Mouse (Mus musculus) cerebellum, adult (tissue): ENCODE results near the gene F13a1.

Experiments
- ATAC-seq: cut with Nextera tagmentation; 2 replicates; pipeline ENCODE4 v1.9.2; 2017; ENCODE audit warnings: mild to moderate bottlenecking, moderate library complexity, mixed read lengths; ENCODE audit not compliant: insufficient number of reproducible peaks, low FRiP score, low TSS enrichment

Gene F13a1

DNA sequence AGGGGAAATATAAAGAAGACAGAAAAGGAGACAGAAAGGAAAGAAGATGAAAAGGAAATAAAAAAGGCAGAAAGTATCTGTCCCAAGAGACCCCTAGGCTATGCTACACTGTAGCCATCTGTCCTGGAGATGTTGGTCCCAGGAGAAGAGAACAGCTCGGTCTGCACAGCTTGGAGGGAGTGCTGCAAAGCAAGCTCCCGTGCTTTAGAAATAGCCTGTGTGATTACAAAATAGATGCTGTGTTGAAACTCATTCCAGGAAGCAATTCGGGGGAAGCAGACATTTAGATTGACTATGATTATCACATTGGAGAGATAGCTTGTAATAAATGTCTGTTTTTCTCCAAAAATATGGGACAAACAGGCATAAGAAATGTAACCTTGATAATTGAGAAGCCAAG, 91.0 kb downstream of the F13a1 start:
- no peak for ATAC-seq

- ATAC-seq, result no peak
These were observed 95.1 kb downstream of the F13a1 start for GRCm38 (mm10) chr13:36954937-36955336.

- no peak for ATAC-seq
These were observed 96.4 kb downstream of the F13a1 start for GRCm38 (mm10) chr13:36953676-36954075.

DNA sequence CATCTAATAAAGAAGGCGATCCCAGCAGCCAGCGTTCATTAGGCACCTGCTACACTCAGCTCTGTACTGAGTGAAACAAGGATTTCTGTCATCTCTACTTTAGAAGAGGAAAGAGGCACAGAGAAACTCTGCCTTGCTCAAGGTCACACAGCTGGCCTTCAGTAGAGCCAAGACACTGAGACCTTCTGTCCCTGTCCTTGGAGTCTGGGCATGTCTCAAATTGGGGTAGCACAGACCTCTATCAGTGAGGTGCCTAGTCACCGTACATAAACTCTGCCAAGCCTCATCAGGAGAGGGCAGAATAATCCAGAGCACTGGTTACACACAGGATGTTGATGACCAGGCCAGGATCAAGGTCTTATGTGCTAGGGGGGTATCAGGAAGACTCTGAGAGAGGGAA, 108.2 kb downstream of the F13a1 start:
- ATAC-seq, result no peak

DNA sequence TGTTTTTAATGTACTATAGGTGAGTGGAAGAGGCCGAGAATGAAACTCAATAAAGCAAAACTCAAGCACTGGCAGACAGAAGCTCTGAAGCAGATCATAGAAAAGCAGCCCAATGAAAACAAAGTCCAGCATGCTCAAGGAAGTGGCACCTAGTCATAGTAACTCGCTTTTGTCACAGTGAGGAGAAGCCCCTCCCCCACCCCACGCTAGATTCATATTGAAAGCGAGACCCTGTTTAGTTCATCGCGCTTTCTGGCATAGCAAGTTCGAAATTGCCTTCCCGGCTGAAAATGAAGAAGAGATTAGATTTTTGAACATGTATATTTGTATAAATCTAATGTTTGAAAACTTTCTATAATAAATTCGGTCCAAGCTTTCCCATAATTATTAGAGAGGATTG, 118.0 kb downstream of the F13a1 start:
- ATAC-seq, result no peak

DNA sequence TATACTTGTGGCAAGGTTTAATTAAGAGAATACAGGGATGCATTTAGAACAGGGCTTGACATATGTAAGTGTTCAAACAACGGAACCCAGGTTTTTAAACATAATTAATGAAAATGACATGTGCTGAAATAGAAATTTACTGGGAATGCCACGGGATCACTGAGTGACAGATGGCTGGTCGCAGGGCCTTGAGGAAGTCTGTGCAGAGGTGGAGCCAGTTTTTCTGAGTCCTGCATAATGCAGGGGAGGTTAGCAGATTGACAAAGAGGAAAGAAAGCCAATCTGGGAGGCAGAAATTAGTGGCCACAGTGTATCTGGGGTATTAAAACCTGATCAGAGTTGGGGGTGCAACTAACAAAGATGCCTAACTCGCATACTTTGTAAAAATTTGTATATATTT, 130.3 kb downstream of the F13a1 start:
- no peak for ATAC-seq

GRCm38 (mm10) chr13:36903885-36904284, 146.2 kb downstream of the F13a1 start:
- no peak for ATAC-seq

DNA sequence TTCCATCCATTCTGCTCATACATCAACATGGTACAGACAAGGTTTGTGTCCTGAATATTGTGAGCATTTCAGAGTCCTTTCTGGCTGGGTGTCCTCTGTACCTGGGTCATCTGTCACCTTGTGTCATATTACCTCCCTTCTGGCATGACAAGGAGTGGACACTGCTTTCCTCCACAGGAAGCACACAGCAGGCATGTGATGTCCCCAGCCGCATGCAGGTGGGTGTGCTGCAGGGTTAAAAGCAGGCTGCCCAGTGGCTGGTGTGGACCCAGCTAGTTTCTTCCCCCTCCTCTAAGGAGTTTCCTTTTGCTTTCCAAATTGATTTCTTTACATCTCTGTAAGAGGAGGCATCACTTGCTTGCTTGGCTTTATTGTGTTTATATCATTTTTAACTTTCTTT, 146.6 kb downstream of the F13a1 start:
- no peak for ATAC-seq

DNA sequence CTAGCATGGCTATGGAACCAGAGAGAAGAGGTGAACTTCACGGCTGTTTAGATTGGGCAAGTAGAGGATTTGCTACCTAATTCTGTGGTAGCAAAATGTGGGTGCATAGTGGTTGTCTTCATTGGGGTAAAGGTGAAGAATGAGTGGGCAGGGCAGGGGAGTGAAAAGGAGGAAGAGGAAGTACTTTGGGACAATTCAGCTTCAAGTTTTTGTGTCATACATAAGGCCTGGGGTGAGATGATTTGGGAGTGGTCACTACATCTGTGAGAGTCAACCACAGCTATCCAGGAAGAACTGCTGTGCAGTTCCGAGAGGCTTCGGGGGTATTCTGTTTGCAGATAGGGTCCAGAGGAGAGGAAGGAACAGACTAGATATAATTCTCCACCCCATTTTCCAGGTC, 148.4 kb downstream of the F13a1 start:
- ATAC-seq, result no peak

DNA sequence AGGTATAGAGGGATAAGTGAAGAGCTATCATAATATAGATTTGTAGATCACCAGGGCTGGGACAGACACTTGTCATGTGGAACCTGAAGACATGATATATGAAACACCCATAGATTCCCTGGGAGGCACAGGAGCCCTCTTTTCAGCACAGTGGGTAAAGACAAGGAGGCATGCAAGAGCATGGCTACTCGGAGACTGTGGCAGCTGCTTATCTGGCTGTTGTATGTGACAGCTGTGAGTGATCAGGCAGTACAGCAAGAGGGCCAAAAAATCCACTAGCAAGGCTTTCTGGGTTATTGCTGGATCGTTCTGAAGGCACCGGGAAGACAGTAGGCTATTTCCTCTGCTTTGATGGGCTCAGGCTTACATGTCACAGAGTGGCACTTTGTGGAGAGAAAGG, 149.0 kb downstream of the F13a1 start:
- no peak for ATAC-seq

- ATAC-seq, result no peak
These were observed 154.0 kb downstream of the F13a1 start for GRCm38 (mm10) chr13:36896061-36896460.

GRCm38 (mm10) chr13:36893762-36894161, 156.3 kb downstream of the F13a1 start:
- no peak for ATAC-seq

- no peak for ATAC-seq
These were observed 157.8 kb downstream of the F13a1 start for GRCm38 (mm10) chr13:36892216-36892615.

DNA sequence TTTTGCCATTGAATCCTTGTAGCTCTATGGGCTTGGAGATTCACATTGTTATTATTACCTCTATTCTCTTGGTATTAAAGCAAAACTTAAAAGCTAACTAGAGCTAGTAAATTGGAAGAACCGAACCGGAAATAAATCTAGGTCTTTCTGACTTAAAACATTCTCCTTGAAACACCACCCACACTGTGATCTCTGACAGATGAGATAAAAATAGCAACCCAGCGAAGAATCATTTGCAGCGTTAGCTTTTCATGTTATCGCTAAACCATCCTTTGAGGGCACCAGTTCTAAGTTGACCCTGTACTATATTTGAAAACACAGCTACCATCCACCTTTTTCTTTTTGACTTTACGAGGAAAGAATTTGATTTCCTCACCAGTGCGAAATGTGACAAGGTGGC, 164.1 kb downstream of the F13a1 start:
- no peak for ATAC-seq

DNA sequence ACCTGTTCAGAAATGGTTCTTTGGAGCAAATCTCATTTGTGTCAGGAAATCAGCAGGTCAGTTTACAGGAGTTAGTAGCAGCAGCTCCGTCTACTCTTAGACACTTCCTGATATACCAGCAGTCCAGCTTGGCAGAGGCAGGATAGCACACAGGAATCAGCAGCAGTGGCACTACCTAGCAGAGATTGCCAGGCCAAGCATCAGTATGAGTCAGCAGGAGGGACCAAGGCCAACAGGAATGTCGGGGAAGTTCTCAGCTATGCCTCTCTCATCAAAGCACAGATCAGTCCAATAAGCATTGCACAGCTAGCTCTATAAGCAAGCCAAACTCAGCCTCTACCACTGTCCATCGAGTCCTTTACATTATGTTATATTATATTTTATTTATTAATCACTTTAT, 210.9 kb downstream of the F13a1 start:
- ATAC-seq, result no peak
